Mouse (Mus musculus) testis, postnatal 14 days (tissue): ENCODE data around the gene AI467606.

ENCODE experiments used
- DNase-seq: peaks from one replicate; pipeline ENCODE4 v3.0.0; 2021; ENCODE audit warnings: low spot score

The AI467606 gene

GRCm38 (mm10) chr7:127093914-127094313, 2.8 kb downstream of the AI467606 start:
- no peak for DNase-seq

GRCm38 (mm10) chr7:127096456-127096855, 5.3 kb downstream of the AI467606 start:
- no peak for DNase-seq

- DNase-seq, result no peak
Observed at GRCm38 (mm10) chr7:127098521-127098920, 7.4 kb downstream of the AI467606 start.

GRCm38 (mm10) chr7:127098950-127099349, 7.8 kb downstream of the AI467606 start:
- no peak for DNase-seq

- no peak for DNase-seq
Observed at GRCm38 (mm10) chr7:127099528-127099927, 8.4 kb downstream of the AI467606 start.

- DNase-seq, result no peak
Observed at GRCm38 (mm10) chr7:127101451-127102016, 10.4 kb downstream of the AI467606 start.

- no peak for DNase-seq
Observed at GRCm38 (mm10) chr7:127102148-127102547, 11.0 kb downstream of the AI467606 start.

GRCm38 (mm10) chr7:127103960-127104359, 12.8 kb downstream of the AI467606 start:
- peak; percentile 53 for DNase-seq

- peak; percentile 52 for DNase-seq
Observed at GRCm38 (mm10) chr7:127104560-127105332, 13.6 kb downstream of the AI467606 start.

GRCm38 (mm10) chr7:127105551-127105950, 14.4 kb downstream of the AI467606 start:
- DNase-seq, result no peak

- no peak for DNase-seq
Observed at GRCm38 (mm10) chr7:127110239-127111007, 19.3 kb downstream of the AI467606 start.

- peak; percentile 52 for DNase-seq
Observed at GRCm38 (mm10) chr7:127111461-127111860, 20.3 kb downstream of the AI467606 start.

GRCm38 (mm10) chr7:127112251-127112841, 21.2 kb downstream of the AI467606 start:
- DNase-seq, result no peak

GRCm38 (mm10) chr7:127112921-127113597, 21.9 kb downstream of the AI467606 start:
- no peak for DNase-seq

- DNase-seq, result no peak
Observed at GRCm38 (mm10) chr7:127113614-127114259, 22.6 kb downstream of the AI467606 start.

- no peak for DNase-seq
Observed at GRCm38 (mm10) chr7:127114920-127115319, 23.8 kb downstream of the AI467606 start.

GRCm38 (mm10) chr7:127116331-127116935, 25.3 kb downstream of the AI467606 start:
- DNase-seq, result no peak

- DNase-seq, result no peak
Observed at GRCm38 (mm10) chr7:127117948-127118347, 26.8 kb downstream of the AI467606 start.

- DNase-seq, result no peak
Observed at GRCm38 (mm10) chr7:127118671-127119445, 27.7 kb downstream of the AI467606 start.
